Mouse (Mus musculus): ENCODE results near the gene Apbb1.

DNA sequence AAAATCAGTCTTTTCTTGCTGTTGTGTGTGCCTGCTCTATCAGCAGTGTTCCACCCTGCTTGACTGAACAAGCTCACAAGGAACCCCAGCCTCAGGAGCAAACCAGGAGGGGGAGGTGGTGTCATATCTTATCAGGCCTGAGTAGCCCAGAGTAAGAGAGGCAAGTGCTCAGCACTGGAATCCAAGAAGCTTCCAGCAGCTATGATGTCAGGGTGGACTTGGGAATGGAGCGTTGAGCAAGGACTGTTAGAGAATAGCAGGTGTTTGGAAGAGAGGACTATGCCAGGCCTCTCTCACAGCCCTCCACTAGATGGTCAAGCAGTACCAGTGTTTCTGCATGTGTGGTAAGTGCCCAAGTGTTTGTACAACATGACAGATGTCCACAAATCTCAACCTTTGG is 34.3 kb upstream of the Apbb1 start:
- no peak for TF ChIP-seq POLR2A (IDR thresholded peaks at IDR 0.05; ENCODE audit: borderline replicate concordance, control insufficient read depth, low read depth, low read length)
- no peak for TF ChIP-seq CTCF (IDR thresholded peaks at IDR 0.05; ENCODE audit: control insufficient read depth, insufficient read depth, low read length)

Measured in bone marrow, adult 2 months (tissue).